Mouse (Mus musculus) thymus, postnatal 0 days (tissue): ENCODE data around the gene Snf8. TPM values are rescaled to one million over a fixed set of nuclear protein-coding genes. Genes with fewer than 3 reads are reported as not detected.

ENCODE experiments used
- DNase-seq: peaks from one replicate; pipeline ENCODE4 v3.0.0-alpha.2; 2015; ENCODE audit warnings: low spot score
- polyA plus RNA-seq: library from polyadenylated mRNA; unstranded; fragments of >200 nt; fragmentation: Nextera tagmentation; extraction: Ambion mirVana; gene quantifications from 2 replicates; pipeline ENCODE4 v1.2.1, GENCODE M21; 2015

Snf8 gene
- polyA plus RNA-seq, result 128 and 144 TPM in 2 replicates

- DNase-seq, result peak; percentile 94
These were observed at the start of gene Snf8 for GRCm38 (mm10) chr11:96034596-96035052. Gene Snf8 (plus strand): TSS chr11:96034885.

- DNase-seq, result no peak
These were observed 46.7 kb upstream of the Snf8 start for GRCm38 (mm10) chr11:95987854-95988447.

GRCm38 (mm10) chr11:95988533-95988932, 46.2 kb upstream of the Snf8 start:
- no peak for DNase-seq

GRCm38 (mm10) chr11:95989864-95990263, 44.8 kb upstream of the Snf8 start:
- DNase-seq, result no peak

- DNase-seq, result no peak
These were observed 44.3 kb upstream of the Snf8 start for GRCm38 (mm10) chr11:95990431-95990830.

GRCm38 (mm10) chr11:95990886-95991708, 43.6 kb upstream of the Snf8 start:
- DNase-seq, result no peak

GRCm38 (mm10) chr11:95994151-95994550, 40.5 kb upstream of the Snf8 start:
- DNase-seq, result no peak

GRCm38 (mm10) chr11:96003100-96003900, 31.4 kb upstream of the Snf8 start:
- no peak for DNase-seq

GRCm38 (mm10) chr11:96003969-96004792, 30.5 kb upstream of the Snf8 start:
- peak; percentile 12 for DNase-seq

- peak; percentile 30 for DNase-seq
These were observed 29.8 kb upstream of the Snf8 start for GRCm38 (mm10) chr11:96004793-96005402.

GRCm38 (mm10) chr11:96005403-96006271, 29.0 kb upstream of the Snf8 start, which contains the start of gene Igf2bp1:
Gene Igf2bp1 (minus strand): TSS chr11:96005940.
- peak; percentile 25 for DNase-seq

- DNase-seq, result no peak
These were observed 28.3 kb upstream of the Snf8 start for GRCm38 (mm10) chr11:96006367-96006851.

- DNase-seq, result peak; percentile 53
These were observed 27.7 kb upstream of the Snf8 start for GRCm38 (mm10) chr11:96006852-96007515.

GRCm38 (mm10) chr11:96007516-96008235, 27.0 kb upstream of the Snf8 start:
- peak; percentile 32 for DNase-seq

- DNase-seq, result peak; percentile 15
These were observed 25.9 kb upstream of the Snf8 start for GRCm38 (mm10) chr11:96008827-96009226.

- no peak for DNase-seq
These were observed 22.7 kb upstream of the Snf8 start for GRCm38 (mm10) chr11:96011982-96012381.

GRCm38 (mm10) chr11:96015421-96015820, 19.3 kb upstream of the Snf8 start:
- no peak for DNase-seq

- no peak for DNase-seq
These were observed 16.7 kb upstream of the Snf8 start for GRCm38 (mm10) chr11:96017941-96018351.
